Mouse (Mus musculus) heart, postnatal 36 days (tissue): Measurements from ENCODE around the gene Pde1c. TPM values are rescaled to one million over a fixed set of nuclear protein-coding genes. Genes with fewer than 3 reads are reported as not detected.
"Not testable (repeated sequence)": the region's sequence is repeated elsewhere in the genome, so short reads cannot be mapped to it uniquely, and the experiment has no call there.

Experiments
- DNase-seq, 2 experiments: peaks; one replicate each; pipeline ENCODE4 v3.0.0; 2021 to 2022
- intact Hi-C: fragments of 180-260 bp; cut with DNase I; formaldehyde crosslinking; loops from one replicate; pipeline ENCODE4 v1.15.1; 2025
- total RNA-seq, 2 experiments: library from RNA; stranded (reverse); gene quantifications; 2 replicates each; pipeline ENCODE4 v1.2.3; 2021

The Pde1c gene
- 10 to 100 TPM; 73.7 to 99.0 TPM for total RNA-seq

DNA sequence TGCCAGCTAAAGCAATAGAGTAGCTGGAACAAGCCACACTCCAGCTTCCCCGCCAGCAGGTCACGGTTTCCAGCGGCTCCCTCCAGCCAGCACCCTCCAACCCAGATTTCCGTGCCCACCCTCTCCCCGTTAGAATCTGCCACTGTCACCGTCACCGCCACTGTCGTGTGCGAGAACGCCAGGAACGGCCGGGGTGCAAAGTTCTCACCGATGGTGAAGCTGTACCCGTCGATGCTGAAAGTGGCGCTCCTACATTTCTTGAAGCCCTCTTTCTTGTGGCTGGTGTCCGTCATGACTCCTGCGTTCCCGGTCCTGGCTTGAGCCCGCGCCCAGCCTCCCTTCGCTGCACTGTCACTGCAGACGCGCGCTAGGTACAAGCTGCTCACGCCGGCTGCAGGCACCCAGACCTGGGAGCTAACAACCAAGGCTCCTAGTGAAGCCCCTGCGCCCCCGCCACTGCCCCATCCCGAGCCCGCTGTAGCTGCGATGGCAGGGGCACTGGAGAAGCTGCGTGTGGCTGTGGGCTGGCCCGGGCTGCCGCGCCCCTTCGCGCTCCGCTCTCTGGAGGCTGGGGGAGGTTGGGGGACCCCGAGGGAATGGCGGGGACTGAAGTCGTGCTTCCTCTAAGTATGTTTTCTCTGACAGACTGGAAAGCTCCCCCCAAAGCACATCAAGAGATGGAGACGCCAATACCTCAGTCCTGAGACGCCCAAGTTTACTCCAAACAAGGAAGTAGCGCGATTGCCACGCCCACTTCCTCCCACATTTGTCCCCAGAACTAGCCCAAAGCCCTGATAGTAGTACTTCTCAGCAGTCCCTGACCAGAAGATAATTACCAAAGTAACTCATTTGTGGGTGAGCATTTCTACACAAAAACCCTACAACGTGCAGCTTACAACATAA lies at the start of gene Pde1c:
Gene Pde1c (minus strand): TSS at position 634 of the 903 bp plus-strand sequence.
- intact Hi-C loops, result no loop called here
- DNase-seq, result peak; percentile 34 to 47

DNA sequence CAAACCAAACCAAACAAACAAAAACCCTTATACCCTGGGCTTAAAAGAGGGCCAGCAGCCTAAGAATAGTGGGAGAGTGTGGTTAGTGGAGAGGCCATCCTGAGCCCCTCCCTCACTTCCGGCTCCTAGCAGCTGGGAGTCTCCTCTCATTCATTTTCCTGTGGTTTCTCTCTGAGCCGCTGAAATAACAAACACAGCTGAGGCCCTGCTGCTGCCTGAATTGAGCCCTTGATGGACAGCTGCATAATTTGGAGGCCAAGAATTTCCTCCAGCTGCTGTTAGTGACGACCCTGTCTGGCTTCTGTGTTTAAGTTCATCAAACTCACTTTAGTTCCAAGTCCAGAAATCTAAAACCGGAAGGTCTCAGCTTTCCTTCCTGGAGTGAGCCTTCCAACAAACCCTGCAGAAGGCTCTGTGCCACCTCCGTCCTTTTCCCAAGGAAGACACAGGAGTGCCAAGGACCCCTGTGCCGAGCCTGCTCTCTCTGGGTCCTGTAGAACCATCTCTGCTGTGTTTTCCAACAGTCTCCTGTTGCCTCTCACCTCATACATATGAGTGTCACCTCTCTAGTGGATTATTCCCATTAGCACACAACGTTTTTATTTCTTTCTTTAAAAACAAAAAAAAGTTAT lies 48.2 kb upstream of the Pde1c start:
- no peak for DNase-seq
- intact Hi-C loops, result no loop called here

GRCm38 (mm10) chr6:56616228-56616981 lies 47.5 kb upstream of the Pde1c start:
- intact Hi-C loops, result no loop called here
- no peak for DNase-seq

GRCm38 (mm10) chr6:56609529-56609928 lies 40.6 kb upstream of the Pde1c start:
- DNase-seq, intact Hi-C loops: not testable (repeated sequence)

DNA sequence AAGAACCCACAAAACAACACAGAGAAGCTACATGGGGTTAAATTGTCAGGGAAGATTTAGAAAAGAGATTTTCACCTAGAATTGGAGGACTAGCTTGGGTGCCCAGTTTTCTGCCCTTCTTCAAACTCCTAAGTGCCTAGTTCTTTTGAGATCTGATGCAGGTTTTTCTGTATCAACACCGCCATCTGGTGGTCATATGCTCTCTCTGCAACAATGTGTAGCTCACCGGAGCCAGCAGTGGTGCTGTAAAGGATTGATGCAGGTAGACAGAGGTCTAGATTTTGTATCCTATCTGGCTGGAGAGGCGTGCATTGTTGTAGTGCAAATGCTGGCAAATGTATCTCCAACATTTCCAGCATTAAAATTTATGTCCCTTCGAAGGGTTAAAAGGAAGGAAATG lies 39.4 kb upstream of the Pde1c start:
- intact Hi-C loops, result loop anchor here (1.0 kb wide), 2 partner anchors 127 to 542 kb away; no protein-coding TSS in a partner anchor
- peak; percentile 52 to 61 for DNase-seq

- intact Hi-C loops, result no loop called here
- DNase-seq, result no peak
These were observed 10.7 kb upstream of the Pde1c start for GRCm38 (mm10) chr6:56579568-56579967.

DNA sequence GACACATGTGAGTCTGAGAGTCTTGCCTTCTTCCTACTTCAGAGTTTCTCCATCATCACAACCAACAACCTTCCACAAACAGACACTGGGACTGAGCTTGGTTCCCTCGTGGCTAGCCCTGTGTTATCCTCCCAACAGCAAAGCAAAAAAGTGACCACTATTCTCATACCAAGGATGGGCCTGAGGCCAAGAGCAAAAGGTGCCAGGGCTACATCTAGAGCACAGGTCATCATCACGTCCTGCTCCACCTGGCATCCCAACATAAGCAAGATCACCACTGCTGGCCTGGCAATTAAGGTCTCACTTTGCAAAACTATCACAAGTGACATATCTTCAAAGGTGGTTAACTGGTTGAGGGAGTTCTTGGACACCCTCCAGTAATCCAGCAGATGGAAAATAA lies 8.0 kb downstream of the Pde1c start:
- DNase-seq, result no peak
- intact Hi-C loops, result no loop called here

GRCm38 (mm10) chr6:56560474-56560888 lies 8.4 kb downstream of the Pde1c start:
- intact Hi-C loops, result no loop called here
- DNase-seq, result peak; percentile 36 to 47

GRCm38 (mm10) chr6:56558711-56559110 lies 10.2 kb downstream of the Pde1c start:
- intact Hi-C loops, result no loop called here
- DNase-seq, result no peak

- intact Hi-C loops, result no loop called here
- DNase-seq, result no peak
These were observed 13.1 kb downstream of the Pde1c start for GRCm38 (mm10) chr6:56555848-56556247.

- intact Hi-C loops, result no loop called here
- no peak for DNase-seq
These were observed 13.5 kb downstream of the Pde1c start for GRCm38 (mm10) chr6:56555382-56555781.

- no peak for DNase-seq
- intact Hi-C loops, result no loop called here
These were observed 17.9 kb downstream of the Pde1c start for GRCm38 (mm10) chr6:56551022-56551421.

DNA sequence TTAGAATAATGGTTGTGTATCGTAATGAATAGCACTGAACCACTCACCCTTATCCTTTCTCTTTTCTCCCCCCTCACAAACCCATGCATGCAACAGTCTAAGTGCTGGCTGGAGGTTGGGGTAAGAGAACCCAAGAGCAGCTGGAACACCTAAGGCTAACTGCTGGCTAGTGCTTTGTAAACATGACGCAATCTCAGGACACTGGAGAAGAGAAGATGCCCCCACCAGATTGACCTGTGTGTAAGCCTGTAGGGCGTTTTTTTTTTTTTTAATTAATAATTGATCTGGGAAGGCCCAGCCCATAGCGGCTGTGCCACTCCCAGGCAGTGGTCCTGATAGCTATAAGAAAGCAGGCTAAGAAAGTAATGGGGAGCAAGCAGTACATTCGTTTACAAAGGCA lies 28.7 kb downstream of the Pde1c start:
- no peak for DNase-seq
- intact Hi-C loops, result no loop called here

GRCm38 (mm10) chr6:56534653-56535052 lies 34.2 kb downstream of the Pde1c start:
- intact Hi-C loops, result no loop called here
- DNase-seq, result no peak

DNA sequence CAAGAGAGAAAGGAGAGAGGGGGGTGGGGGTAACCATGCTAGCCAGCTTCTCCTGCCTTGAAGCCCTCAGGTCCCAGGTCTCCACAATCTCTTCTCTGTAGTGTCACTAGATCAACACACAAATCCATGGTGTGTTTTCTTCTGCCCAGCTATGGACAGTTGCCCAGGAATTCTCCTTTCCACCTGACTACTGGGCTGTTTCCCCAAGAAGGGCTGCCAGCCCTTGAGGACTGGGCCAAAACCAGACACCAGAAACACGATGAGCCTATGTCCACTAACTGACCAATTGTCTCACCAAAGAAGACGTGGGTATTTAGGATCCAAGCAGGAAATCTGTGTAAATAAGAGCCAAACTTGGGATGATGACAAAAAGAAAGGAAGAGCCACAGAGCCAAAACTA lies 36.6 kb downstream of the Pde1c start:
- peak; percentile 22 to 26 for DNase-seq
- intact Hi-C loops, result no loop called here

- DNase-seq, result no peak
- intact Hi-C loops, result no loop called here
These were observed 44.7 kb downstream of the Pde1c start for GRCm38 (mm10) chr6:56523938-56524866.

- DNase-seq, result no peak
- intact Hi-C loops, result no loop called here
These were observed 79.7 kb downstream of the Pde1c start for GRCm38 (mm10) chr6:56489161-56489560.

DNA sequence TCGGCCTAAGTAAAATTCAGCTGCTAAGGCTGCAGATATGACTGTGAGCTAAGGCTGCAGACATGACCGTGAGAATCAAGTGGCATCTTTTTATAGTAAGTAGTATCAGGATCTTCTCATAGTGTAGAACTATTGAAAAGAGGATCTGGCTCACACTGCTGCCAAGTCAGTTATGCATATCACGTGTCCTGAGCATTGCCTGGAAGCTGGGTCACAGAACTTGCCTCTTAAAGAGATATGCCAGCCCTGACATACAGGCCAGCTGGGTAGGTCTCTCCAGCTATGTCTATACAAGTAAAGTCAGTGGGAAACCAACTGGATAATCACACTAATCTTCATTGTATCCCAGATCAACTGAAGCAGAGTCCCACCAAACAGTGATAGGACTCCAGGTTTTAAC lies 83.8 kb downstream of the Pde1c start:
- DNase-seq, result peak; percentile 16 to 17
- intact Hi-C loops, result no loop called here

DNA sequence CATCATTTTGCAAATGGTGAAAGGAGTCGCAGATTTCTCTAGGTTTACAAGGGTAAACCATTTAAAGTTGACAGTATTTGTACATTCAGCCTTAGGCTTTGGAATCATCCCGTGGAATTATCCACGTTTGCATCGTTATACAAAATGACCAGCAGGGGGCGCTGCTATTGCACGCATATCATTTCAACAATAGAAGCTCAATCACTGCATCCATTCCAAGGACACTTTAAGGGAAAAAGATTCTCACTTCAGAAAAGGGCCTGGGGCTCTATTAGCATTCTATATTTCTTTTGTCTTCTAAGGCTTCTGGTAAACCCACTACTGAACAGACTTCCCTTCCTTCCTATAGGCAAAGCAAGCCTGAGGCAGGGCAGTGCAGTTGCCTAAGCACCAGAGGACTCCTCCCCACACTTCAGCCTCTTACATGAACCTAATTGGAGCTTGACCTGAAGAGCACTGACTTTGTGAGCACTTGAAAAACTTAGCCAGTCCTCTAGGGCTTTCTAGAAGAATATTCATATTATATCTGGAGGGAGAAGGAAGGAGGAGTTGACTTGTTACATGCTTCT lies 87.9 kb downstream of the Pde1c start:
- DNase-seq, result peak; percentile 37 to 53
- intact Hi-C loops, result loop anchor here (1.0 kb wide), 2 partner anchors 127 to 210 kb away; no protein-coding TSS in a partner anchor

- DNase-seq, result no peak
- intact Hi-C loops, result loop anchor here (1.0 to 10.0 kb wide), 2 partner anchors 410 to 502 kb away; no protein-coding TSS in a partner anchor
These were observed 92.3 kb downstream of the Pde1c start for GRCm38 (mm10) chr6:56476581-56476980.
